In genomic region chr6:100462757-100463156, GRCm38 (mm10) we compare ENCODE assay signal across 15 mouse cellular contexts.
"Had no signal": no experiment of that assay in that cellular context is flagged by ENCODE, and none has a peak within 500 bp of the region (broad histone marks: within the 10 kb centered on the region; RNA-seq: fewer than 3 reads in every experiment).

No protein-coding gene starts in this region.

- H3K36me3 ChIP-seq: liver, embryonic 15.5 days; lung, embryonic 15.5 days; midbrain, embryonic 12.5 days; midbrain, embryonic 15.5 days; neural tube, embryonic 12.5 days; stomach, embryonic 15.5 days had no signal

- DNase-seq: liver, postnatal 0 days; lung, adult 2 months; lung, postnatal 14 days; lung, postnatal 36 days; right cerebral cortex, postnatal 14 days; thymus, adult 18-20 months; thymus, postnatal 14 days; thymus, postnatal 36 days had no signal

- H3K9me3 ChIP-seq: liver, embryonic 15.5 days; lung, embryonic 15.5 days; midbrain, embryonic 15.5 days; stomach, embryonic 15.5 days had no signal

- H3K4me3 ChIP-seq: liver, embryonic 15.5 days; lung, embryonic 15.5 days; midbrain, embryonic 12.5 days; midbrain, embryonic 15.5 days; neural tube, embryonic 12.5 days; stomach, embryonic 15.5 days had no signal

- H3K4me1 ChIP-seq: liver, embryonic 15.5 days; lung, embryonic 15.5 days; midbrain, embryonic 12.5 days; midbrain, embryonic 15.5 days; neural tube, embryonic 12.5 days; stomach, embryonic 15.5 days had no signal

- ATAC-seq: liver, postnatal 0 days; lung, postnatal 0 days; midbrain, embryonic 15.5 days had no signal

- H3K27me3 ChIP-seq: liver, embryonic 15.5 days; lung, embryonic 15.5 days; midbrain, embryonic 15.5 days; neural tube, embryonic 12.5 days; stomach, embryonic 15.5 days had no signal
